Mouse (Mus musculus) C2C12 (cell line): ENCODE measurements at regions not wholly inside any gene's neighbourhood (a gene's known extent, or its start where the extent isn't known, plus 50 kb on each side); places are given as distances from the start of the nearest gene placed in this dataset.

Source experiments
- CTCF ChIP-seq: IDR thresholded peaks from one replicate; pipeline ENCODE4 v1.5.1; 2011; ENCODE audit not compliant: control insufficient read depth, insufficient read depth, insufficient read length
- MYOD1 ChIP-seq: IDR thresholded peaks from one replicate; pipeline ENCODE4 v1.6.1; 2011; ENCODE audit warnings: low read depth; ENCODE audit not compliant: control insufficient read depth, insufficient read length
- MYOG ChIP-seq: IDR thresholded peaks from one replicate; pipeline ENCODE4 v1.6.1; 2011; ENCODE audit not compliant: control insufficient read depth, insufficient read length; ENCODE audit errors: extremely low read depth

- no peak for TF ChIP-seq CTCF
- TF ChIP-seq MYOD1 = no peak
- no peak for TF ChIP-seq MYOG
Measured at GRCm38 (mm10) chr8:126153955-126154354, 144.4 kb upstream of the Slc35f3 start.
